Mouse (Mus musculus): ENCODE results near the gene Ffar3. TPM values are rescaled to one million over a fixed set of nuclear protein-coding genes. Genes with fewer than 3 reads are reported as not detected.

Ffar3 gene
- not detected for total RNA-seq (2021)

- no peak for DNase-seq (ENCODE audit: extremely low spot score in 1 of 2, low spot score in 1 of 2)
Observed at GRCm38 (mm10) chr7:30856078-30856477, at the start of gene Ffar3. Ffar3 (minus strand) TSS chr7:30856178.

GRCm38 (mm10) chr7:30904042-30904441, 48.1 kb upstream of the Ffar3 start:
- DNase-seq (ENCODE audit: extremely low spot score in 1 of 2, low spot score in 1 of 2): peak in 1 of 2 experiments; percentile 38

- no peak for DNase-seq (ENCODE audit: extremely low spot score in 1 of 2, low spot score in 1 of 2)
Observed at GRCm38 (mm10) chr7:30895217-30895616, 39.2 kb upstream of the Ffar3 start.

GRCm38 (mm10) chr7:30892515-30892914, 36.5 kb upstream of the Ffar3 start:
- DNase-seq (ENCODE audit: extremely low spot score in 1 of 2, low spot score in 1 of 2): no peak

DNA sequence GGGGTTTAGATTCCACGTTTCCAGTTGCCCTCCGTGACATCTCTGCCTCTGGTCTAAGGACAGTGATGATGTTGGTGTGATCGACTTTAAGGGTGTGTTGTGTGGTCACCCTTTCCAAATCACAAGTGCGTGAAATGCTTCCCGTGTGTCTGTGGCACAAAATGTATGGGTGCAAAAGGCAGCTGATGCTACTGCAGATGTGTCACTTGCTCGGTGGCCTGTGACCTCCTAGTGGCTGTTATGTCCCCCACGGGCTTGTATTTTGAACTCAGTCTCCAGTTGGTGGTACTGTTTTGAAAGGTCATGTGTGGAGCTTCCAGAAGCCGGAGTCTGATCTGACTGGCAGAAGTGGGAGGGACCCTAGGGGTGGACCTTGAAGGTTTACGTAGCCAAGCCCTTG, 35.8 kb upstream of the Ffar3 start:
- no peak for DNase-seq (ENCODE audit: extremely low spot score in 1 of 2, low spot score in 1 of 2)

GRCm38 (mm10) chr7:30890681-30891080, 34.7 kb upstream of the Ffar3 start:
- no peak for DNase-seq (ENCODE audit: extremely low spot score in 1 of 2, low spot score in 1 of 2)

- DNase-seq (ENCODE audit: extremely low spot score in 1 of 2, low spot score in 1 of 2): no peak
Observed at GRCm38 (mm10) chr7:30888786-30889185, 32.8 kb upstream of the Ffar3 start.

- DNase-seq (ENCODE audit: extremely low spot score in 1 of 2, low spot score in 1 of 2): no peak
Observed at GRCm38 (mm10) chr7:30887568-30888188, 31.7 kb upstream of the Ffar3 start.

- no peak for DNase-seq (ENCODE audit: extremely low spot score in 1 of 2, low spot score in 1 of 2)
Observed at GRCm38 (mm10) chr7:30886852-30887251, 30.9 kb upstream of the Ffar3 start.

- no peak for DNase-seq (ENCODE audit: extremely low spot score in 1 of 2, low spot score in 1 of 2)
Observed at GRCm38 (mm10) chr7:30884047-30884446, 28.1 kb upstream of the Ffar3 start.

GRCm38 (mm10) chr7:30881367-30881766, 25.4 kb upstream of the Ffar3 start:
- no peak for DNase-seq (ENCODE audit: extremely low spot score in 1 of 2, low spot score in 1 of 2)

DNA sequence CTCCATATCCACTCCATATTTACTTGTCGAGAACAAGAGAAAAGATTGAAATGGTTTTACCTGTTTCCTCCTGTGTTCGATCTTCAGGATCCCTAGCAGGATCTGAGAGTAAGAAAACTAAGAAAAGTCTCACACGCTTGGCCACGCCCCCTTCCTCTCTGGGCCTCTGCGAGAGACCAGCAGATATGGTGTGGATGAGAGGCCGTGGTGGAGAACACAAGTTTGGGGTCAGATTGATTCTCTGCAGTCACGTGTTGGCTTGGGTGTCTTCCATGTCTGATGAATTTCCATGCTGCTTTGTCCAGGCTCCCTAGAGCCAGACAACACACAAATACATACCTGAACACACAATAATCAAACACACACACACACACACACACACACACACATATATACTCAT, 24.2 kb upstream of the Ffar3 start, which contains the start of gene Cd22:
Gene Cd22, minus strand, starts transcription at position 167 of the 400 bp plus-strand sequence.
- DNase-seq (ENCODE audit: extremely low spot score in 1 of 2, low spot score in 1 of 2): no peak

- no peak for DNase-seq (ENCODE audit: extremely low spot score in 1 of 2, low spot score in 1 of 2)
Observed at GRCm38 (mm10) chr7:30878950-30879349, 23.0 kb upstream of the Ffar3 start.

DNA sequence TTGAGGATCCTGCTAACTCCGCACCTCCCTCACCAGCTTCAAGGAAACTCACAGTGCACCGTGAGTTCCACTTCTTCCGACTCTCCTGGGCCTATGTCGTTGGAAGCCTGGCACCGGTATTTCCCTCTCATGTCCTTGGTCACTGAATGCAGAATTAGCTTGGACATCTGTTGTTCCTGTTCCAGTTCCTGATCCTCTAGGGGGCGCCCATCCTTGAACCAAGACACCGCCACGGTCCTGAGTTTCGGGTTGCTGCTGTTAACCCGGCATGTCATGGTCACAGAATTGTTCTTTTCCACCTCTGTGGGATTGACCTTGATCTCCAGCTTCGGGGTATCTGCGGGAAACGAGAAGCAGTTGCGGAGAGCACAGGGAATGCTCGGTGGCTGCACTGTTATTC, 17.1 kb upstream of the Ffar3 start:
- DNase-seq (ENCODE audit: extremely low spot score in 1 of 2, low spot score in 1 of 2): peak; percentile 56 to 82

DNA sequence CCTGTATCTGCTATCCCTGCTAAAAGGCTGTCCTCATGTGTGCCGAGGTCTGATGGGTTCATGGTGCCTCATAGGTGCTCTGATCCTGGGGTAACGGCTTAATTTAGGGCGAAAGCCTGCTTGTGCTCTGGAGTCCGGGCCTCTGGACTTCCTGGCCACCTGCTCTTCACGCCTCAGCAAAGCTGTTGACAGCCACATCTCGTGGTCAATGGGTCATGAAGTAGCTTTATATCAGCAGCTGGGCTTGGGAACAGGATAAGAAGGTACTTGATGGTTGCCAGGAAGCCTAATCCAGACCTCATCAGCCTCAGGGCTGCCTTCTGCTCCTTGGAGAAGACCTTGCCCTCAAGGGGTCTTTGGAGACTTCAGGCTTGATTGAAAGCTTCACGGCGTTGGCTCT, 7.4 kb upstream of the Ffar3 start:
- no peak for DNase-seq (ENCODE audit: extremely low spot score in 1 of 2, low spot score in 1 of 2)

DNA sequence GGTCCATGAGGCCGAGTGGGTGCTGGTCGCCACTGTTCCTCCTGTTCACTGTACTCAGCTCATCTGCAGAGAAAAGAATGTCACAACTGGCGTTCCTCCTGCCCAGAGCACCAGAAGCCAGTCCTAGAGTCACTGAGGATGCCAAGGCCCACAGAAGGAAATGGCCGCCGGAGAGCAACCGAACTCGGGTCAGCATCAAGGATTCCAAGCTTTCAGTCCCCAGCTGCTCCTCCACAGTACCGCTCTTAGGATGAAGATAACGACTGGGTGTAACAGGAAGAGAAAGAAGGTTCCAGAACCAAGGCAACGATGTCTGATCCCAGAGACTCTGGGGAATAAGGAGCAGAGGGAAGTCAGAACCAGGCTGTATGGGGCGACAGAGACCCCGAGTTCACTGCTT, 5.5 kb upstream of the Ffar3 start, which contains the start of gene Ffar1:
Gene Ffar1, minus strand, starts transcription at position 101 of the 400 bp plus-strand sequence.
- DNase-seq (ENCODE audit: extremely low spot score in 1 of 2, low spot score in 1 of 2): no peak

DNA sequence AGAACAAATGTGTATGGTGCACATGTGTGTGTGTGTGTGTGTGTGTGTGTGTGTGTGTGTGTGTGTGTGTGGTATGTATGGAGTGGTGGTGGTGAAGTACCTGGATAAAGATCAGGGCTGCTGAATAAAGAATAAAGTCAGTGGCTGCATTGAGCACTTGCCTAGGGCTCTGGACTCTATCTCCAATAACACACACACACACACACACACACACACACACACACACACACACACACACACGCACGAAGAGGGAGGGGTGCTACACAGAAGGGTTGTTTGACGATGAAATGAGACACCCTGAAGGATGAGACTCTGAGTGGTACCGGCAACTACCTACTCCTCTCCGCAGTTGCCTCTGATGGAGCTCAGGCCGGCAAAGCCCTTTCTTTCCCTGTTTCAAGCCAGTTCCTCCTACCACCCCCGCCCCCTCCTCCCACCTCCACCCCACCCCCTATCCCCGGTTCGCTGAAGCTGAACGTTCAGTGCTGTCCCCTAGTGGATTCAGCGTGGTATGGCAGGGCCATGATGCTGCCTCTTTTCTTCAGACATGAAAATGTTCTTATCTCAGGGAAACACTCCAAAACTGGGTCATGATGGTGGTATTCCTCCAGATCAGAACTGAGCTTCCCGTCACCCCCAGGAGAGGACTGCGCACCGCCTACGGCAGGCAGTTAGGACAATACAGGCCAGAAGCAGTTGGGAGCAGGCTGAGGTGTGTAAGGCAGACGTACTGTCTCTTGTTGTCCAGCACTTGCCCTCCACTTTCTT, 3.8 kb upstream of the Ffar3 start:
- peak; percentile 44 to 54 for DNase-seq (ENCODE audit: extremely low spot score in 1 of 2, low spot score in 1 of 2)

GRCm38 (mm10) chr7:30859290-30859634, 3.3 kb upstream of the Ffar3 start:
- peak; percentile 69 to 85 for DNase-seq (ENCODE audit: extremely low spot score in 1 of 2, low spot score in 1 of 2)

DNA sequence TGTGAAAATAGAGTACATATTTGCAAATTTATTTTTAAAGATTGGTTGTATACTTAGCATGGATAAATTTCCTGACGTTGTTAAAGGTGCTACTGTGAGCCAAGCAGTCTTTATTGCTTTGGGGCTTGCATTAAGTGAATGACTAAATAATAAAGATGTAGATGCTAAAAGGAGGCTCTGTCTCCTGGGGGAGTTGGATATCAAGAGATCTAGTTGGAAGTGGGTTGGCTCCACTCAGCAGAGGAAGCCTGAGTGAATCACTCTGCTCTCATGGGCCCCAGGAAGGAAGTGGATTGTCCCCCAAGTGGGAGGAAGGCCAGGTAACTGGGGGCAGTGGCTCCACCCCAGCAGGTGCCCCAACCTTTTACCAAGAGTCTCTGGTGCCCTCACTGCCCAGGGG, 1.8 kb upstream of the Ffar3 start:
- DNase-seq (ENCODE audit: extremely low spot score in 1 of 2, low spot score in 1 of 2): no peak

DNA sequence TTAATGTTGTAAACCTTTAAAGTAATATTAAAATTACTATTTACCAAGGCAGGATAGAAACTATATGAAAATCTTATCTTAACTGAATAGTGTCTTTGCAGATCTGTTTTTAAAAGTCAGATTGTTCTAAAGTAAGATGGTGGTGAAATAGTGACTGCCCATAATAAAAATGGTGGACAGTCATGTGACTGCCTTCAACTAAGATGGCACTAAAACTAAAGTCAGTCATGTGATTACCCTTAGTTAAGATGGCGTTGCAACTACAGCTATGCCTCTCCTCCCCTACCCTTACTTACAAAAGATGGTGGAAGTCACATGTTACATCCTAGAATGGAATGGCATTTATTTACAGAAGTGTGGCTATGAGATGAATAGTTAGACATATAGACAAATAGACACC, 4.6 kb downstream of the Ffar3 start:
- no peak for DNase-seq (ENCODE audit: extremely low spot score in 1 of 2, low spot score in 1 of 2)

- no peak for DNase-seq (ENCODE audit: extremely low spot score in 1 of 2, low spot score in 1 of 2)
Observed at GRCm38 (mm10) chr7:30847934-30848333, 8.0 kb downstream of the Ffar3 start.

DNA sequence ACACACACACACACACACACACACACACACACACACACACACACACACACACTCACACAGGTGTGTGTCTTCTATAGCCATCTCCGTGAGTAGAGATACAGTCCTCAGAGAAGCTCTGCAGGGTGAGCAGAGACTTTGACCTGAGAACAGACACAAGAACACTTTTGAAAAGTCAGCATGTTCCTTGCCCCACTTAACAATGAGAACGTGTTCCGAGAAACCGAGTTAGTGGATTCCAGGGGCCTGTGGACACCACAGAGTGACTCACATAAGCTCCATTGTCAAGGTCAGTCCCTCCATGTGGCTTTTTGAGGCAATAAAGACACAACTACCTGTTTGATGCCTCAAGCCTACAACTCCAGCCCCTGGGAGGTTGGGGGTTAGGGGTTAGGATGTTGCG, 8.6 kb downstream of the Ffar3 start:
- DNase-seq (ENCODE audit: extremely low spot score in 1 of 2, low spot score in 1 of 2): no peak
